Mouse (Mus musculus): ENCODE measurements around the gene Sulf2.

Sulf2 gene

DNA sequence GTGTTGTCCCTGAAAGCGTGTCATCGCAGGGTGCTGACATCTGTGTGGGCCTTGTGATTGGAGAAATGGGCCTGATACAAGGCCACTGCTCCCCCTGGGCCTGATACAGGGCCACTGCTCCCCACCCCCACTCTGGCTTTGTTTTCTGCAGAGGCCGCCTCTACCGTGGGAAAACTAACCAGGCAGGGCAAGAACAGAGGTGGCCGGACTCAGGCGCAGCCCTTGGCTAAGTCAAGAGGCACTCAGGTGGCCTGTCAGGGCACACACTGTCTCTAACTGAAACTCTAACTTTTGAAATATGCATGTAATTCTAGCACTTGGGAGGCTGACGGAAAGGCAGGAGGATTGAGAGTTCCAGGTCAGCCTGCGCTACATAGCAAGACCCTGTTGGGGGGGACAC is 10.4 kb downstream of the Sulf2 start:
- no peak for TF ChIP-seq GATA4 (IDR thresholded peaks at IDR 0.05; ENCODE audit: insufficient replicate concordance, low read length)

DNA sequence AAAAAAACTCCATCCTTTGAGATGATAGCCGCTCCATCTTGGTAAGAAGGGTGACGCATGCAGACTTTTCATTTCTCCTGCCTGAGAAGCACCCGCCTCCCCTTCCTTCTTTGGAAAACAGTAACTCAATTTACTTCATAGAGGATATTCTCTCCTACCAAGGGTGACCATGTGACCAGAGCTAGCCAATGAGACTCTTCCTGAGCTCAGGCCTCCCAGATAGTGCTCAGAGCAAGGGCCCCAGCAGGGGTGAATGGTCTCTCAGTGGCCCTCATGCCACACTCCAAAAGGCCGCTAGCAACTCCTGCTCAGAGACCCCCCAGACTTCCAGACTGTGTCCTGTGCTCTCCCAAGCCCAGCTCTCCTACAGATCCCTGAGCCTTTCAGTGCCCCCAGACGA is 11.6 kb downstream of the Sulf2 start:
- no peak for TF ChIP-seq GATA4 (IDR thresholded peaks at IDR 0.05; ENCODE audit: insufficient replicate concordance, low read length)

GRCm38 (mm10) chr2:166142561-166143112 is 12.8 kb downstream of the Sulf2 start:
- TF ChIP-seq GATA4 (IDR thresholded peaks at IDR 0.05; ENCODE audit: insufficient replicate concordance, low read length) = no peak

DNA sequence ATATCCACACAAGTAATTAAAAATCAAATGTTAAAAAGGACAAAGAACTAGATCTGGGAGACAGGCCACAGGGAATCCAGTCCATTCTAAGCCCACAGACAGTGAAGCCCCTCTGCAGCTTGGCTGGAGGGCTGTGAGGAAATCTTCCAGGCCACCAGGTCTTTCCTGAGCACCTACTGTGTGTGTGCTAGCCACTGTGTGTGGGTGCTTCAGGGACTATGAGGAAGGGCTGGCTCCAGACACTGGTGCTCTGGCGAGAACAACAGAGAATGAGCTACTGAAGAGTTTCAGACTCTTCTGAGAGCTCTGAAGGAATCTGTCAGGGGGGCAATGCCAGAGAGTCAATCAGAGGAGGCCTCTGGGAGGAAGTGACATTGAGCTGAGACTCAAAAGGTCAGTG is 13.6 kb downstream of the Sulf2 start:
- no peak for TF ChIP-seq GATA4 (IDR thresholded peaks at IDR 0.05; ENCODE audit: insufficient replicate concordance, low read length)

DNA sequence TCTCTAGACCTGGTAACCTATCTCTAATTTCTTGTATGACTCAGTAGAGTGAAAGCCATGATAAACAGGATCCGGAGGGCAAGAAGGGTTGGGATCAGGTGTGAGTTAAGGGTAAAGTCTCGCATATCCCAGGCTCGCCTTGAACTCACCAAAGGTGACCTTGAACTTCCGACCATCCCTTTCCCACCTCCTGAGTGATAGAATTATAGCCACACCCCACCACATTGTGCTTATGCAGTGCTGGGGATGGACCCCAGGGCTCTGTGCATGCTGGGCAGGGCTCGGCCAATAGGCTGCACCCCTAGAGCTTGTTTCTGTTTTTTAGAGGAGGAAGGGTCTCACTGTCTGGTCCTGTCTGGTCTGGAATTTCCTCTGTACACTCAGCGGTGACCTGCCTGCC is 14.4 kb downstream of the Sulf2 start:
- TF ChIP-seq GATA4 (IDR thresholded peaks at IDR 0.05; ENCODE audit: insufficient replicate concordance, low read length) = no peak

- no peak for TF ChIP-seq GATA4 (IDR thresholded peaks at IDR 0.05; ENCODE audit: insufficient replicate concordance, low read length)
Observed at GRCm38 (mm10) chr2:166140427-166140826, 15.0 kb downstream of the Sulf2 start.

DNA sequence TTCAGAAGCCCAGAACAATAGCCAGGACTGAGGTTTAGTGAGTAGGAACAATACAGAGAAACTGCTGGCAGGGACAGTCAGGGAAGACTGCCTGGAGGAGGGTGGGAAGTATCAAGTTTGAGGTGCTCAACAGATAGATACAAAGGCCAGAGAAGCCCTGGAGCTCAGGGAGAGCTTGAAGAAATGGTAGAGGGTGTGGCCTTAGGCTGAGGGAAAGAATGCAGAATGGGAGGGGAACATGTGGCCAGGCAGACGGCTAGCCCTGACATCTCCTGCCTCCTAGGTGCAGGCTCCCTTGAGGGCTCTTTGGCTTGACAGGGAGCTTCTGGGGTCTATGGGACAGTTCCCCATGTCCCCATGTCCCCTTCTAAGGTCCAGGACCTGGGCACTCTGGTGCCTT is 17.2 kb downstream of the Sulf2 start:
- no peak for TF ChIP-seq GATA4 (IDR thresholded peaks at IDR 0.05; ENCODE audit: insufficient replicate concordance, low read length)

DNA sequence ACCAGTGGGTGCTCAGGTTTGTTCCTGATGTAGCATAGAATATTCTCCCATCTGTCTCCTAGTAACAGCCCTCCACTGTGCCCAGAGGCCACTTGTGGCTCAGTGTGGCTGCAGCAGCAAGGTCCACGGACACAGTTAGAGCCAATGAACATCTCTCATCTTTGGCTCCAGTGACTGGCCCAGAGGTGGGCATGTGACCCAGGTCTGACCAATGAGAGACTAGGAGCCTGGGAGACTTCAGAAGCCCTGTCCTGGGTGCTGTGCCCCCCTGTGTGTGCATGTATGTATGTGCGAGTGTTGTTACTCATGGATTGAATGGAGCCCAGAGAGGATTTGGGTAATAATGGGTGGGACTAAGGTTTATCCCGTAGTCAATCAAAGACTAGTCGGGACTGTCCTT is 18.0 kb downstream of the Sulf2 start:
- no peak for TF ChIP-seq GATA4 (IDR thresholded peaks at IDR 0.05; ENCODE audit: insufficient replicate concordance, low read length)

DNA sequence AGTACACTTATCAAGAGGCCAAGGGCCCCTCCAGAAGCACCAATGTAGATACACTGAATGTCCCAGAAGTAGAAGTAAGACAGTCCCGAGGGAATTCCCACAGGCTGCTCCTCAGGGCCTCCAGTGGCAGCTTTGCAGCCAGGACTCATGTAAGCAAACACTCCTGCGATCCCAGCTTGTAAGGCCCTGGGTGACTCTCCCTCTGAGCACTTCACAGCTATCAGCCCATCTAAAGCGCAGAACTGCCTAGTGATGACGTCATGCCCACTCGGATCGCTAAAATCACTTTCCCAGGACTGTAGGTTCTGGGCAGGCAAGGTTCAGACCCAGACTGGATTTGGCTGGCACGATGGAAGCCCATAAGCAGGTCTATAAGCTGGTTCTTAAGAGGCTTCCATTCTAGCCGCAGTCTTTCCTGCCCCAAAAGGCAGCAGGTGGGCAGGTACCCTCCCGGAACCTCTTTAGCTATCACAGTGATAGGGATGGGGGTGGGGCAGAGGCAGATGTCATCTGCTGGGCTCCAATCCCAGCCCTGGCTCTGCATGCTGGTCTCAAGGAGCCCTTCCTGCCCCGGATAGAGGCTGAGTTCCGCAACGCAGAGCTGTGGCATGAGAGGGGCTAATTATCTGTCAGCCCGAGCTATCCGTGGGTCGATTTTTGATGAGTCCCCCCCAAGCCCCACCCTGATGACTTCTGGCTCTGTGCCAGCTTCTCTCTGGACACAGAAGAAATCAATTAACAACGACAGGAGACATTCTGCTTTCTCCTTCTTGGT is 19.6 kb downstream of the Sulf2 start:
- TF ChIP-seq GATA4 (IDR thresholded peaks at IDR 0.05; ENCODE audit: insufficient replicate concordance, low read length) = no peak

DNA sequence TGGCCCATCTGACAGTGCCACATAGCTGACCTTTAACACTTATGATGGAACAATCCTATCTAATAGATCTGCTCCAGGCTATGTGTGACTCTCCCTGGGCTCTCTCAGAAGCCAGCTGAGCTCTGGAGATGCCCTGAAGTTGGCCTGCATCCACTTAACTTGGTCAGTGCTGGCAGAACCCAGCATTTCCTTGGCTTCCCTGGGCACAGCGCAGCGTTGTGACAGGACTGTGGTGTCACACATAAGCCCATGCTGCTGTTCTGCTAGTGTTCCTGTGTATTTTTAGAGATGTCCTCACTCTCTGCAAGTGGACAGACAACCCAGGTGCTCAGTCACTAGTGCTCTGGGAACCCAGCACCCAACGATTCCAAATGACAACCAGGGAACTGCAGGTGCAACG is 26.7 kb downstream of the Sulf2 start:
- no peak for TF ChIP-seq GATA4 (IDR thresholded peaks at IDR 0.05; ENCODE audit: insufficient replicate concordance, low read length)

- no peak for TF ChIP-seq GATA4 (IDR thresholded peaks at IDR 0.05; ENCODE audit: insufficient replicate concordance, low read length)
Observed at GRCm38 (mm10) chr2:166128032-166128431, 27.4 kb downstream of the Sulf2 start.

- TF ChIP-seq GATA4 (IDR thresholded peaks at IDR 0.05; ENCODE audit: insufficient replicate concordance, low read length) = no peak
Observed at GRCm38 (mm10) chr2:166126343-166126742, 29.1 kb downstream of the Sulf2 start.

- no peak for TF ChIP-seq GATA4 (IDR thresholded peaks at IDR 0.05; ENCODE audit: insufficient replicate concordance, low read length)
Observed at GRCm38 (mm10) chr2:166125492-166126252, 29.8 kb downstream of the Sulf2 start.

- no peak for TF ChIP-seq GATA4 (IDR thresholded peaks at IDR 0.05; ENCODE audit: insufficient replicate concordance, low read length)
Observed at GRCm38 (mm10) chr2:166125033-166125432, 30.4 kb downstream of the Sulf2 start.

- no peak for TF ChIP-seq GATA4 (IDR thresholded peaks at IDR 0.05; ENCODE audit: insufficient replicate concordance, low read length)
Observed at GRCm38 (mm10) chr2:166122781-166123180, 32.7 kb downstream of the Sulf2 start.

DNA sequence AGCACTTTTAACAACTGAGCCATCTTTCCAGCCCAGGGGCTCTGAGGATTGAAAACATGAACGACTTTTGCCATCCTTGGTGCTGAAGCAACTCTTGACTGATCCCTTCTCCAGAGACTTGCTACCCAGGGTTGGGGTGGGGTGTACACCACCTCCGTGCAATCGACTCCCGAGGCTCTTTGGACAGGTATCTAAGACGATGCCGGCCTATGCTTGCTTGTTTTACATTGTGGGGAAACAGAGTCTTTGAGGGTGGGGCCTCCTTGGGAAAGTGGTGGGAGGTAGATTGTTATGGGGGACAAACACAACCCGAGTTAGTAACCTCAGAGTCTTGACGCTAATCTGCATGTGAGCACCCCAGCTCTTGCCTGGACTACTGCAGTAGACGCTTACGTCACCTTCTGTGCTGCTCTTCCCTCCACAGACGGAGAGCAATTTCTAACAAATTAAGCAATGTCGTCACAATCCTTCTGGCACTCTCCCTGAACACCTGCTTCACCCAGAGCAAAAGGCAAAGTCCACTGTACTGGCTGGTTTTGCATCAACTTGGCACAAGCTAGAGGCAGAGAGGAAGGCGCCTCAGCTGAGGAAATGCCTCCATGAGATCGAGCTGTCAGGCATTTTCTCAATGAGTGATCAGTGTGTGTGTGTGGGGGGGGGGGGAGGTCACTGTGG is 33.6 kb downstream of the Sulf2 start:
- no peak for TF ChIP-seq GATA4 (IDR thresholded peaks at IDR 0.05; ENCODE audit: insufficient replicate concordance, low read length)

Measured in liver, adult (tissue).